Comparison of ENCODE assay signal across 17 mouse cellular contexts in the genomic region with DNA sequence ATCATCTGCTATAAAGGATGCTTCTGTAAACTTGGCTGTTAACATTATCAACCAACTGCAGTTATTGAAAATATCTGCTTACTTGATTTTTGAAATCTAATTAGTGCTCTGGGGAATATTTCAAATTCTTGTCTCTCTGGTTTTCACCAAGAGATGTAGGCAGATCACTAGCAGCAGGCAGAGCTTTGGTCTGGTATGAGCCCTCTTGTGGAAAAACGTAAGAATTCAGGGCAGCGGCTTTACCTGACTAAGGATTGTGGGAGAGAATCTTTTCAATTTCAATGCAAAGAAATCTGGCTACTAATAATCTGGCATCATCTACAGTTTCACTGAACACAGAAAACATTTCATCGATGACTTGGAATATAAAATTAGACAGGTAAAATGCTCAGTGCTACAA.
DNase-seq lines count a peak whose midpoint lies in the region; ATAC-seq and TF ChIP-seq lines count a peak whose summit lies in the region.
"Had no signal": no experiment of that assay in that cellular context is flagged by ENCODE, and none has a peak within 500 bp of the region (broad histone marks: within the 10 kb centered on the region; RNA-seq: fewer than 3 reads in every experiment).

No protein-coding gene starts in this region.

- intact Hi-C loops in left cerebral cortex, postnatal 4 days (cut with DNase I) = no loop called here

- H3K27me3 ChIP-seq in Patski = peaks cover 3% of the 10 kb centered on the region
- H3K27me3 ChIP-seq: liver, embryonic 15.5 days; megakaryocyte, embryonic 14.5 days; neural tube, embryonic 12.5 days had no signal

- CTCF ChIA-PET in Patski (lab: Charles Lee) = interaction anchor here (1.2 to 1.3 kb wide), 3 partner anchors 16 to 318 kb away, joined by 3 to 4 read pairs (median 3); no protein-coding TSS in a partner anchor

- POLR2A ChIA-PET in Patski (lab: Charles Lee) = no interaction called here

- no peak for DNase-seq in frontal cortex, postnatal 14 days (ENCODE audit: low spot score in 2 of 2)
- DNase-seq in left cerebral cortex, adult 11 months (ENCODE audit: low spot score) = peak; percentile 6
- DNase-seq in left cerebral cortex, postnatal 4 days = no peak
- peak; percentile 6 for DNase-seq in 3T3-L1 (ENCODE audit: low read depth, low spot score)
- DNase-seq in Patski (ENCODE audit: low read depth, low spot score) = no peak
- no peak for DNase-seq in spleen, adult 12 weeks (ENCODE audit: low spot score)
- DNase-seq: adrenal gland, adult 2 months; cerebellum, adult 11 months; gastrocnemius, postnatal 36 days; kidney, adult 8-10 months; kidney, postnatal 4 days; lung, postnatal 10 days; thymus, adult 2 months had no signal

- peak; percentile 60; the same call in 1 of the 2 replicates for ATAC-seq in frontal cortex, adult (ENCODE audit: low TSS enrichment)
- no peak for ATAC-seq in Patski

- in situ Hi-C loops in Patski (cut with MboI; ENCODE audit: low pct_unique_long_range_greater_than_20kb) = no loop called here

- peak; percentile 15 for TF ChIP-seq CTCF in Patski (IDR thresholded peaks at IDR 0.05)

Comparison
In these comparisons a context has a peak if more than half of its experiments do, and no peak if none do; other contexts are left out.
1. DNase-seq: peak in left cerebral cortex, adult 11 months (single experiment) and 3T3-L1 (single experiment); none in frontal cortex, postnatal 14 days (0 of 2), left cerebral cortex, postnatal 4 days (single experiment), Patski (single experiment) and spleen, adult 12 weeks (single experiment).